Mouse (Mus musculus) left cerebral cortex, adult 6 months (tissue): ENCODE data around the gene Maml3. TPM values are rescaled to one million over a fixed set of nuclear protein-coding genes. Genes with fewer than 3 reads are reported as not detected.

Experiments
- long read RNA-seq, 2 experiments: library from polyadenylated mRNA; unstranded; transcript quantifications; one replicate each; pipeline ENCODE4 v2.0.0; 2019 to 2020
- polyA plus RNA-seq: library from polyadenylated mRNA; unstranded; fragments of <200 nt; fragmentation: Nextera tagmentation; gene quantifications from 2 replicates; pipeline ENCODE4 v1.2.3, GENCODE M21; 2021

Gene Maml3
- polyA plus RNA-seq, result 1.3 and 1.6 TPM in 2 replicates
- long read RNA-seq, experiment 1, partial matches to known transcripts, result 5 of 9 reads
- long read RNA-seq, experiment 1, other reads (novel, unspliced or antisense), result 4 of 9 reads
- long read RNA-seq, experiment 2, partial matches to known transcripts, result 1 of 3 reads
- long read RNA-seq, experiment 2, other reads (novel, unspliced or antisense), result 2 of 3 reads

GRCm38 (mm10) chr3:52104636-52105151 is at the start of gene Maml3:
Gene Maml3 (minus strand): TSS chr3:52105076.

GRCm38 (mm10) chr3:51660060-51660459 is 444.8 kb downstream of the Maml3 start, which contains the start of gene Mgst2:
Gene Mgst2 (plus strand): TSS chr3:51660360.

Other genes starting within 250 kb of the Maml3 start
- gene Foxo1, start 163.3 kb upstream of the Maml3 start, polyA plus RNA-seq, result 2.0 and 4.4 TPM in 2 replicates